8 mouse cellular contexts compared by ENCODE assay signal in the genomic region with DNA sequence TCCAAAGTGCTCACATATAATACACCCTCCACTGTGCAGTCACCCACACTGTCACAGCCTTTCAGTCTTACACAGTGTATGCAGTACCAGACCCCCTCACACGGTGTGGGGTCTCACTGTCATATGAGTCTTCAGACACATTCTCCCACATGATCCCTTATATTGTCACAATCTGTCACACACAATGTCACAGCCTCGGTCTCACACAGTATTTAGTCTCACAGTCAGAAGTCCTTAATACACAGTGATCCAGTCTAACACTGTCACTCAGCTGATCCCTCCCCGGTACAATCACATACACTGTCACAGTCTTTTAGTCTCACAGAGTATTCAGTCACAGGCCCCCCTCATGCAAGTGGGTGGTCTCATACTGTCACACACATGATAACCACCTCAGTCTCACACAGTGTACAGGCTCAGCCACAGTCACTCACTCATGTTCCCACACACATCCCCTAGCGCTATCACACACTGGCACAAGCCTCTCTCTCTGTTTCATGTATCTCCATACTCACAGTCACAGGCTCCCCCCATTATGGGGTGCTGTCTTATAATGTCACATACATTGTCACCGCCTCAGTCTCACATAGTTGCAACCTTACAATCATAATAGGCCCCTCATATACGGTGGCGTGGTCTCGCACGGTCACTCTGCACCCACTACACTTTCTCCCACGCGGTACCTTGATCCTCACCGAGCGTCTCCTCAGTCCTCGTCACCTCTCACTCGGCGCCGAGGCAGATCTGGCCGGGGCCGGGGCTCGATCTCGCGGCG. TPM values are rescaled to one million over a fixed set of nuclear protein-coding genes. Genes with fewer than 3 reads are reported as not detected.
DNase-seq lines count a peak whose midpoint lies in the region; ATAC-seq and TF ChIP-seq lines count a peak whose summit lies in the region.

No protein-coding gene starts in this region.

- no peaks in the 10 kb centered on the region for H3K4me1 ChIP-seq in ES-Bruce4 (ENCODE audit: control insufficient read depth, insufficient read depth, low read length)
- H3K4me1 ChIP-seq in erythroblast, embryonic 14.5 days (ENCODE audit: control insufficient read depth) = peaks cover 22% of the 10 kb centered on the region

- no peak for TF ChIP-seq CTCF in ES-Bruce4 (IDR thresholded peaks at IDR 0.05; ENCODE audit: low read depth, low read length)

- no peak for TF ChIP-seq EP300 in ES-Bruce4 (IDR thresholded peaks at IDR 0.05; ENCODE audit: insufficient read depth, low read depth, low read length)

- DNase-seq in heart, adult 11 months = peak; percentile 87
- no peak for DNase-seq in heart, postnatal 36 days
- DNase-seq in right cerebral cortex, postnatal 4 days = peak; percentile 19
- DNase-seq in gastrocnemius, postnatal 25 days = no peak

- H3K36me3 ChIP-seq in ES-Bruce4 (ENCODE audit: control insufficient read depth, insufficient read depth, low read length, poor library complexity, severe bottlenecking) (no peaks in the 10 kb centered on the region), macrophage (ENCODE audit: inconsistent target) (no peaks in the 10 kb centered on the region)
- no peaks in the 10 kb centered on the region for H3K36me3 ChIP-seq in erythroblast, embryonic 14.5 days (ENCODE audit: control insufficient read depth)

- H3K4me3 ChIP-seq in ES-Bruce4 (ENCODE audit: low read depth, low read length) (peak overlapping the region; percentile 78), macrophage (ENCODE audit: inconsistent target) (peak overlapping the region; percentile 51)
- peak overlapping the region; percentile 67 for H3K4me3 ChIP-seq in erythroblast, embryonic 14.5 days (replicated peaks)

- peak overlapping the region; percentile 26 for H3K9ac ChIP-seq in ES-Bruce4 (ENCODE audit: low read depth, poor library complexity, severe bottlenecking)

- intact Hi-C loops in heart, postnatal 36 days (cut with DNase I) = loop anchor here (2.0 kb wide), 1 partner anchor 46 kb away; no protein-coding TSS in a partner anchor

- no peaks in the 10 kb centered on the region for H3K27me3 ChIP-seq in ES-Bruce4 (ENCODE audit: control insufficient read depth, insufficient read depth, low read length, poor library complexity, severe bottlenecking)
- no peaks in the 10 kb centered on the region for H3K27me3 ChIP-seq in erythroblast, embryonic 14.5 days (ENCODE audit: control insufficient read depth)

- H3K27ac ChIP-seq in ES-Bruce4 (ENCODE audit: insufficient read depth, low read length) (no peak overlapping the region), macrophage (no peak overlapping the region)

- ATAC-seq in inflammation-experienced regulatory T-cells, adult 6 months = peak; percentile 20

- H3K9me3 ChIP-seq in ES-Bruce4 (replicated peaks; ENCODE audit: control insufficient read depth, insufficient read depth, low read length, poor library complexity, severe bottlenecking) = no peaks in the 10 kb centered on the region
- H3K9me3 ChIP-seq in erythroblast, embryonic 14.5 days (ENCODE audit: control insufficient read depth, low read length) = no peaks in the 10 kb centered on the region

- no peak for TF ChIP-seq POLR2A in ES-Bruce4 (IDR thresholded peaks at IDR 0.05; ENCODE audit: insufficient read depth, low read length)

- 17% methylated on average over 23 of the region's 23 CpGs for WGBS in macrophage (ENCODE audit: missing documents)

- H3K79me2 ChIP-seq in macrophage (ENCODE audit: inconsistent target) = no peaks in the 10 kb centered on the region

RNA-seq across cellular contexts. Expression of a gene that starts 0.4 kb away (rescaled TPM):
- total RNA-seq in heart, postnatal 36 days (2021) = 1 to 10 TPM; 1.1 to 1.8 TPM
- polyA plus RNA-seq in ES-Bruce4 (2011; ENCODE audit: insufficient read depth, insufficient read length, low read depth, missing spikeins) (4.4 and 6.2 TPM in 2 replicates), macrophage (2018) (1.3 to 3.0 TPM (median 1.3 TPM) in 3 replicates)
- polyA plus RNA-seq in erythroblast, embryonic 14.5 days (2012) = 0.02 TPM in 1 of 2 replicates, not detected in the other
- polyA plus RNA-seq in inflammation-experienced regulatory T-cells, adult 6 months (2017; shearing (Covaris generic)) = under 1 TPM; 0.39 to 0.92 (median 0.44) TPM
- total RNA-seq in macrophage (2018; cell fraction: chromatin; rRNA removed) = 10 to 100 TPM in 1 of 26 experiments, 1 to 10 TPM in 25; 1.1 to 11.1 (median 4.2) TPM
- 1 to 10 TPM in 20 of 26 experiments, under 1 TPM in 6; 0.19 to 3.4 (median 1.4) TPM for total RNA-seq in macrophage (2018; cell fraction: cytosol; rRNA removed)
- total RNA-seq in macrophage (2018; cell fraction: nucleus; rRNA removed) = 1 to 10 TPM; 1.2 to 9.6 (median 2.9) TPM
- 1 to 10 TPM in 1 of 2 experiments, under 1 TPM in 1; 0.41 to 1.0 TPM for total RNA-seq in gastrocnemius, postnatal 25 days (2021)

RNA-seq across cellular contexts. Expression of a gene that starts 12.9 kb away (rescaled TPM):
- total RNA-seq in heart, postnatal 36 days (2021) = under 1 TPM; 0.16 to 0.33 TPM
- polyA plus RNA-seq in ES-Bruce4 (2011; ENCODE audit: insufficient read depth, insufficient read length, low read depth, missing spikeins) = 3.2 and 3.8 TPM in 2 replicates
- polyA plus RNA-seq in erythroblast, embryonic 14.5 days (2012) = not detected in 2 replicates
- polyA plus RNA-seq in inflammation-experienced regulatory T-cells, adult 6 months (2017; shearing (Covaris generic)) = under 1 TPM in 2 of 3 experiments, not detected in 1; 0.62 to 0.90 TPM
- total RNA-seq in macrophage (2018; cell fraction: chromatin; rRNA removed) = under 1 TPM in 1 of 26 experiments, not detected in 25; 0.31 TPM
- under 1 TPM in 1 of 26 experiments, not detected in 25; 0.05 TPM for total RNA-seq in macrophage (2018; cell fraction: cytosol; rRNA removed)
- total RNA-seq in macrophage (2018; cell fraction: nucleus; rRNA removed) = under 1 TPM in 2 of 26 experiments, not detected in 24; 0.21 to 0.34 TPM
- polyA plus RNA-seq in macrophage (2018) = 0.07 TPM in 1 of 3 replicates, not detected in the others
- under 1 TPM; 0.16 to 0.23 TPM for total RNA-seq in gastrocnemius, postnatal 25 days (2021)

RNA-seq across cellular contexts. Expression of a gene that starts 32.4 kb away (rescaled TPM):
- 1 to 10 TPM; 2.4 to 3.0 TPM for total RNA-seq in heart, postnatal 36 days (2021)
- 0.59 and 1.2 TPM in 2 replicates for polyA plus RNA-seq in ES-Bruce4 (2011; ENCODE audit: insufficient read depth, insufficient read length, low read depth, missing spikeins)
- not detected in 2 replicates for polyA plus RNA-seq in erythroblast, embryonic 14.5 days (2012)
- polyA plus RNA-seq in inflammation-experienced regulatory T-cells, adult 6 months (2017; shearing (Covaris generic)) = 1 to 10 TPM; 2.6 to 3.8 (median 3.4) TPM
- total RNA-seq in macrophage (2018; cell fraction: chromatin; rRNA removed) = 1 to 10 TPM in 20 of 26 experiments, under 1 TPM in 6; 0.50 to 6.2 (median 2.1) TPM
- 1 to 10 TPM in 15 of 26 experiments, under 1 TPM in 11; 0.14 to 2.5 (median 1.4) TPM for total RNA-seq in macrophage (2018; cell fraction: cytosol; rRNA removed)
- total RNA-seq in macrophage (2018; cell fraction: nucleus; rRNA removed) = 1 to 10 TPM in 18 of 26 experiments, under 1 TPM in 8; 0.44 to 6.3 (median 1.5) TPM
- polyA plus RNA-seq in macrophage (2018) = 1.2 to 3.1 TPM (median 1.7 TPM) in 3 replicates
- total RNA-seq in gastrocnemius, postnatal 25 days (2021) = 1 to 10 TPM; 1.4 to 2.0 TPM

RNA-seq across cellular contexts. Expression of a gene that starts 44.3 kb away (rescaled TPM):
- total RNA-seq in heart, postnatal 36 days (2021) = 1 to 10 TPM; 3.4 to 4.0 TPM
- polyA plus RNA-seq in ES-Bruce4 (2011; ENCODE audit: insufficient read depth, insufficient read length, low read depth, missing spikeins) (12.7 and 12.8 TPM in 2 replicates), macrophage (2018) (1.4 to 1.9 TPM (median 1.7 TPM) in 3 replicates)
- 0.06 and 0.07 TPM in 2 replicates for polyA plus RNA-seq in erythroblast, embryonic 14.5 days (2012)
- 1 to 10 TPM; 3.3 to 7.6 (median 4.7) TPM for polyA plus RNA-seq in inflammation-experienced regulatory T-cells, adult 6 months (2017; shearing (Covaris generic))
- total RNA-seq in macrophage (2018; cell fraction: chromatin; rRNA removed) = 10 to 100 TPM in 7 of 26 experiments, 1 to 10 TPM in 13, under 1 TPM in 5, not detected in 1; 0.51 to 36.9 (median 3.3) TPM
- total RNA-seq in macrophage (2018; cell fraction: cytosol; rRNA removed) = 1 to 10 TPM in 12 of 26 experiments, under 1 TPM in 14; 0.26 to 3.8 (median 0.94) TPM
- 10 to 100 TPM in 3 of 26 experiments, 1 to 10 TPM in 14, under 1 TPM in 9; 0.24 to 17.0 (median 1.8) TPM for total RNA-seq in macrophage (2018; cell fraction: nucleus; rRNA removed)
- total RNA-seq in gastrocnemius, postnatal 25 days (2021) = 1 to 10 TPM; 2.7 to 3.8 TPM

RNA-seq across cellular contexts. Expression of a gene that starts 52.5 kb away (rescaled TPM):
- 1 to 10 TPM; 2.9 to 3.1 TPM for total RNA-seq in heart, postnatal 36 days (2021)
- polyA plus RNA-seq in ES-Bruce4 (2011; ENCODE audit: insufficient read depth, insufficient read length, low read depth, missing spikeins) = 3.2 and 4.5 TPM in 2 replicates
- 0.01 TPM in 1 of 2 replicates, not detected in the other for polyA plus RNA-seq in erythroblast, embryonic 14.5 days (2012)
- polyA plus RNA-seq in inflammation-experienced regulatory T-cells, adult 6 months (2017; shearing (Covaris generic)) = 1 to 10 TPM; 3.6 to 5.1 (median 3.8) TPM
- 10 to 100 TPM; 15.3 to 73.2 (median 39.6) TPM for total RNA-seq in macrophage (2018; cell fraction: chromatin; rRNA removed)
- 1 to 10 TPM; 1.7 to 8.3 (median 4.2) TPM for total RNA-seq in macrophage (2018; cell fraction: cytosol; rRNA removed)
- 10 to 100 TPM in 22 of 26 experiments, 1 to 10 TPM in 4; 5.6 to 42.7 (median 18.0) TPM for total RNA-seq in macrophage (2018; cell fraction: nucleus; rRNA removed)
- polyA plus RNA-seq in macrophage (2018) = 6.1 to 7.1 TPM (median 6.9 TPM) in 3 replicates
- total RNA-seq in gastrocnemius, postnatal 25 days (2021) = 1 to 10 TPM; 1.1 to 1.9 TPM

Comparison
In these comparisons a context has a peak if more than half of its experiments do, and no peak if none do; other contexts are left out.
1. DNase-seq: peak in heart, adult 11 months (single experiment) and right cerebral cortex, postnatal 4 days (single experiment); none in heart, postnatal 36 days (0 of 2) and gastrocnemius, postnatal 25 days (single experiment).
2. Peak in every context shown above with its lines, with median percentiles within 50 percentile points of each other: H3K4me3 ChIP-seq.